Mouse (Mus musculus) erythroblast, adult 5-6 weeks (primary cell): ENCODE data around the gene Agap2. TPM values are rescaled to one million over a fixed set of nuclear protein-coding genes. Genes with fewer than 3 reads are reported as not detected.
A peak's percentile ranks its signal among the peaks of the same experiment; 100 is the strongest.
"Not testable (repeated sequence)": the region's sequence is repeated elsewhere in the genome, so short reads cannot be mapped to it uniquely, and the experiment has no call there.

Source experiments
- ATAC-seq: replicated peaks from 2 replicates; pipeline ENCODE4 v1.8.0; 2016; ENCODE audit warnings: moderate number of reproducible peaks, mild to moderate bottlenecking, moderate TSS enrichment, inconsistent platforms; ENCODE audit not compliant: poor library complexity, low FRiP score, severe bottlenecking
- total RNA-seq, 2 experiments: library from RNA; stranded (forward) in 1 of 2; stranded (reverse) in 1 of 2; fragments of 150-400 nt in 1 of 2; fragments of 200-764, 138-1000 nt in 1 of 2; gene quantifications; 2 replicates each; pipeline versions ENCODE4 v1.2.3 to v1.2.4; 2015 to 2017; ENCODE audit warnings: low replicate concordance in 2 of 2

Agap2 gene
- total RNA-seq, 2 experiments from 2014 or later = 2.0 to 6.5 TPM

DNA sequence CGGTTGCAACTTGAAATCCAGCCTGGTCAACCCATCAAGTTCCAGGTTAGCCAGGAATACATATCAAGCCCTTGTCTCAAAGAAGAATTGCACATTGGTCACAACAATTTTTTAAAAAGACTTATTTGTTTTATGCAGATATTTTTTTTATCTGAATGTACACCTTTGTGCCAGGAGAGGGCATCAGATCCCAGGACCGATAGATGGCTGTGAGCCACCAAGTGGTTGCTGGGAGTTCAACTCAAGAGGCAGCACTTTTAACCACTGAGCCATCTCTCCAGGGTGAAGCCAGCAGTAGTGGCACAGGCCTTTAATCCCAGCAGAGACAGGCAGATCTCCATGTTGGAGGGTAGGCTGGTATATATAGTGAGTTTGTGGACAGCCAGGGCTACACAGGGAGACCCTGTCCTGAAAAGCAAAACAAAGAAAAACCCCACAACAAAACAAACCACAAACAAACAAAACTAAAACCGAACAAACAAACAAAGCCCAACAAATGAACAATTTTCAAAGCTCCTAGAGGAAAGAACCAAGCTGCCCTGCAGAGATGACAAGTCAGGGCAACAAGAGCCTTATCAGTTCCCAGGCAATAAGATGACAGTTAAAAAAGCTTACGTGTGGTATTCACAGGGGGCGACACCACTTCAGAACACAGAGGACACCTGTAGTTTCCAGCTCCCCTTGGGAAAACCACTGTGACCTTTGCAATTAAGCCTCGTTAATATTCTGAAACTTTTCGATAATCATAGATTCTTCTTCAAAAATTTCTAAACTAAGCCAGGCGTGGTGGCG, 50.3 kb downstream of the Agap2 start:
- no peak for ATAC-seq

DNA sequence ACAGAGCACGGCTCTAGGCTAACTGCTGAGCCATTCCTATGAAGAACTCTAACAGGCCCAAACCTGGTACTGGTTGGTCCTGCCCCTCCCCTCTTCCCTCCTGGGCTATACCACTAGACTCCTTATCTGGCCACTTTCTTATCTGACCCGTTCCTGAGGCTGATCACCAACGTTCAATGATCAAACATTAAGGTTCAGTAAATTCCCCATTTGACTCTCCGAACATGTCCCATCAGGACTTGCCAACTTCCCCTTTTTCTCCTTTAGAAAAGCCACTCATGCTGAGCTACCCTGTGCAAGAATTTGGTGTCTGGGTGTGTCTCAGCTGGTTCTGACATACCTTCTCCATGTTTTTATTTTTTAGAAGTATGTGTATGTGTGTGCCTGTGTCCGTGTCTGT, 51.5 kb downstream of the Agap2 start:
- no peak for ATAC-seq

DNA sequence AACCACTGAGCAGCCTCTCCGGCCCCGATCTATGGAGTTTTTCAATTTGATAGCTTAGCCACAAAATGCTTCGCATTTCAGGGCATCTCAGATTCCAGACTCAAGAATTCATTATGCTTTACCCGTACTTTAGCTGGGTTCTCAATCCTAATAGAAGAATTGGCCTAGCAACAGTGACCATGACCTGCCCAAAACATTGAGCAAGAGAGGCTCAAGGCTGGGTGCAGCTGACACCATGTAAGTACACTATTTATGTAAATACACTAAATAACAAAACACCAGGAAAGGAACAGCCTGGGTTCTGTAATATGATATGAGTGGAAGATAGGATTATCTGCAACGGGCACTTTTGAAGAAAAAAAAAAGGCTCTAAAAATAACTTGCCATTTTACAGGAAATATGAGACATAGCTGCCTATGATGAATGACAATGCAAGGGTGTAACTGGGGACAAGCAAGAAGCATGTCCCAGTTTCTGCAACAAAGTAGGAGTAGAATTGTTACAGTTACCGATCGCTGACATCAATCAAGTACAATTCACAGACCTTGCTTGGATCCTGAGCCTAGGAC, 52.7 kb downstream of the Agap2 start:
- ATAC-seq = no peak

DNA sequence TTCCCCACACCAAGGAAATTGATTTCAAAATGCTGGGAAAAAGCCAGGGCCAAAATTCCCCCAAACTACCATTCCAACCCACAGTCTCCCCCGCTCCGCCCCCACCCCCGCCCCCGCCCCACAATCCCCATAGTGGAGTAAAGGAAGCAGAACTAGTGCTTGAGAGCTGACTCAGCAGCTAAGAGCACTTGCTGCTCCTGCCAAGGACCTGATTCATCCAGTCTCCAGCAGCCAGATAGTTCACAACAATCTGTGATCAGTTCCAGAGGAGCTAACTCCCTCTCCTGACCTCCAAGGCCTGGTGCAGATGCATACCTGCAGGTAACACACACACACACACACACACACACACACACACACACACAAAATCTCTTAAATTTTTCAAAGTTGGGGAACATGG, 54.3 kb downstream of the Agap2 start:
- ATAC-seq = no peak

DNA sequence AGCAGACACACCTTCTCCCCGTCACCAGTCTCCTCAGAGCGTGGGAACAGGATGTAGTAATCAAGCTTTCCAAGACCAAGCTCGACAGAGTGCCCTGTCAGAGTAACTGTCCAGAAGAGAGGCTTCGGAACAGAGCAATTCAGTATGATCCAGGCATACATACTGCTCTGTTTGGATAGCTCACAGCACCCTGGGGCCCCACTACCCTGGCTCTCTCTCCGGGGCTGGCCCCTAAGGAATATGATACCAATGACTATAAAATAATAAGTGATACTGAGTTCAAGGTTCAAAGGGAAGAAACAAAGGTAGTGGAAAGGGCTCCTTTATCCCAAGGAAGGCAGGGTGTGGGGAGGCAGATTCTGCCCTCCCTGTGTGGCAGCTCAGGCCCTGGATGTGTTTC, 57.4 kb downstream of the Agap2 start:
- ATAC-seq = no peak

DNA sequence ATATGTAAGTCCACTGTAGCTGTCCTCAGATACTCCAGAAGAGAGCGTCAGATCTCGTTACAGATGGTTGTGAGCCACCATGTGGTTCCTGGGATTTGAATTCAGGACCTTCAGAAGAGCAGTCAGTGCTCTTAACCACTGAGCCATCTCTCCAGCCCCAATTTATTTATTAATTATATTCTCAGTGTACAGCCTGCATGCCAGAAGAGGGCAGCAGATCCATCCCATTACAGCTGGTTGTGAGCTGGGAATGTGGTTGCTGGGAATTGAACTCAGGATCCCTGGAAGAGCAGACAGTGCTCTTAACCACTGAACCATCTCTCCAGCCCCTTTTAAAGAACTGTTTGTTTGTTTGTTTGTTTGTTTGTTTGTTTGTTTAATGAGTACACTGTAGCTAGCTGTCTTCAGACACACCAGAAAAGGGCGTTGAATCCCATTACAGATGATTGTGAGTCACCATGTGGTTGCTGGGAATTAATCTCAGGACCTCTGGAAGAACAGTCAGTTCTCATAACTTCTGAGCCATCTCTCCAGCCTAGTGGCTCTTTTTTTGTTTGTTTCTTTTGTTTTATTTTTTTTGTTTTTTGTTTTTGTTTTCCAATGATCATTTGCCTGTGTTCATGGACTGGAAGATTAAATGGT, 59.4 kb downstream of the Agap2 start:
- not testable (repeated sequence) for ATAC-seq

DNA sequence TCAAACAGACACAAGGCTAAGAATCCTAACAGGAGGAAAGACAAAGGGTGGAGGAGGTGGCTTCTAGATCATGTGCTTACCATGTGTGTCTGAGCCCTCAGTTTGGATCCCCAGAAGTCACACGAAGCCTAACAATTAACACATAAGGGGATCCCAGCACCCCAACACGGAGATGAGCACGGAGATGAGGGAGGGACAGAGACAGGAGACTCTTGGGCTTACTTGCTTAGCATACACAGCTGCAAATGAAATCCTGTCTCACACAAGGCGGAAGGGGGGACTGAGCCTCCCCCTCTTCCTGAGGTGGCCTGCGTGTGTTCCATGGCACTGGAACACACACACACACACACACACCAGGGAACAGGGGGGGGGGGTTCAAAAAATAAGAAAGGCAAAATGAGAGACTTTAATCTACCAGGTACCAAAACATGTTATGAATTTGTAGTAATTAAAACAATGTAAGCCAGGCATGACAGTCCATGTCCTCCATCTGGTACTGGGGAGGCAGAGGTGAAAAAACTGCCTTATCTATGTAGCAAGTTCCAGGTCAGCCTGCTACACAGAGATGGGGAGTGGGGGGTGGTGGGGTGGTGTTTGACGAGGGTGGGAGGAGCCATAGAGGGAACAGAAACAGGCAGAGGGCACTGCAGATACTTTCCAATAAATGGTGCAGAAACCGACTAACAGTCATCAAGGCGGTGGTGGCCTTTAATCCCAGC, 60.2 kb downstream of the Agap2 start:
- peak; percentile 44; the same call in 1 of the 2 replicates for ATAC-seq

DNA sequence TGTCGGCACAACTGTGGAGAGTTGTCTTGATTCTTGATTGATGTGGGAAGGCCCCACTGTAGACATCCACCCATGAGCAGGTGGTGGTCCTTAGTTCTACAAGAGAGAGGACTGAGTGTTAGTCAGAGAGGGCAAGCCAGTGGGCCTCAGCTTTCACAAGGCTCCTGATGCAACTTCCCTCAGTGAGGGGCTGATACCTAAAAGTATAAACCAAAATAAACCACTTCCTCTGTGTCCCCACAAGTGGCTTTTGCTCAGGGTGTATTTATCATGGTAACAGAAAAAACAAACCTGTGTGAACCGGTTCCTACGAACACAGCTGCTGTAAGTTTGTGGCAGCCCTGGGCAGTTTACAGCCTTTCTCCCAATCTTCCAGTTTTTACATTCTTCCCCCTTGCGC, 61.4 kb downstream of the Agap2 start:
- ATAC-seq = no peak

DNA sequence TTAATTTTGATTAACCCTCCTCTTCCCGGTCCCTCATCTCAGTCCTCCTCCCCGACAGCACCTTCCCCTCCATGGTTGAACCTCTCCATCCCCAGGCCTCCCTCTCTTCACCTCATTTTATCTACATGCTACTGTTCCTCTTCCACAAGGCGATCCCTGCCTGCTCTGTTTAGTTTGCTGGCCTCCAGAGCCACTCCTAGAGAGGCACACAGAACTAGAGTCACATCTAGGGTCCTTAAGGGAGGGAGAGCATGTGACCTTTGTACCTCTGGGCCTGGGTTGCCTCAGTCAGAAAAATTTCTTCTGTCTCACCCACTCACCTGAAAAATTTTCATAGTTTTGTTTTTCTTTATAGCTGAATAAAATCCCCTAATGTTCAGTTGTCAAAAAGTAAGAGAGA, 62.8 kb downstream of the Agap2 start:
- no peak for ATAC-seq

DNA sequence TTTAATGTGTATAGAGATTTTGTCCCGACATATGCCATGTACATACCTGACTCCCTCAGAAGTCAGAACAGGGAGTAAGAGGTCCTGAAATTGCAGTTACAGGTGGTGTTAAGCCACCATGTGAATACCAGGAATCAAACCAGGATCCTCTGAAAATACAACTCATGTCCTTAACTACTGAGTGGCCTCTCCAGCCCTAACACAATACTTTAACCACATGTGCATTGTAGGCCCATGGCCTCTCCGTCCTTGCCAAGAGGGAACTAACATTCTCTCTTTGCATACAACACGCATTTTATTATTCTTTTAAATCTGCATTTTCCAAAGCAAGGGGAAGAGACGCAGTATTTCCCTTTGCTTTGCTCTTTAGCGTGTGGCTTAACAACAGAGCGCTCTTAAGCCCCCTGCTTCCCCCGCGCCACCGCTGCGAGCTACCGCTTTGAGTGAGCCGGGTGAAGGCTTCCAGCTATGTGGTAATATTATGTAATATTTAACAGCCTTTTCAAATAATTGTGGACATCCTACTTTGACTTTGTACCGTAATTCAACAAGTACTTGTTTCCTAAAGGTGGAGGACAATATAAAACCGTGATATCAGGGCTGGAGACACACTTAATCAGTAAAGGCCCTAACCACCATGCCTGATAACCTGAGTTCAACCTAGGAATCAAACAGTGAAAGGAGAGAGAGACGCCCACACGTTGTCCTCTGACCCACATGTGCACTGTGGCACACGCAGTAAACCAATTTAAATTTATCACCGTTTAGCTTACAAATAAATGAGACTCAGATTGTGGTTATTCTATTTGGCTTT, 63.5 kb downstream of the Agap2 start:
- no peak for ATAC-seq

DNA sequence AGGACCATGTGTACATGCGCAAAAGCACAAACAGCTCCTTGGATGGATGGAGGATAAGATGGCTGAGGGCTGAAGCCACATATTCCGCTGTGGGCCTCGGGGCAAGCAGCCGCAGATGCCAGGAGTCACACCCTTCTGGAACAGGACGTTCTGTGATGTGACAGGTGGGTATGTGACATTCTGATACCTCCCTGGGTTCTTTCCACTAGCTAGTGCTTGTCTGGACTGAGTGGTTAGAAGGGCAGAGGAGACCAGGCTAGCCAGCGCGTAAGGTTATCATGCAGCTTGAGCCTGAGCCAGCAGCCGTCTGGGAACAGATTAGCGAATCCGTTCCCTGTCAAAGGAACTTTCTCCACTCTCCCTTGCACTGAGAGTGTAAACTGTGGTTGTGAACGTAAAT, 65.9 kb downstream of the Agap2 start:
- ATAC-seq = no peak

DNA sequence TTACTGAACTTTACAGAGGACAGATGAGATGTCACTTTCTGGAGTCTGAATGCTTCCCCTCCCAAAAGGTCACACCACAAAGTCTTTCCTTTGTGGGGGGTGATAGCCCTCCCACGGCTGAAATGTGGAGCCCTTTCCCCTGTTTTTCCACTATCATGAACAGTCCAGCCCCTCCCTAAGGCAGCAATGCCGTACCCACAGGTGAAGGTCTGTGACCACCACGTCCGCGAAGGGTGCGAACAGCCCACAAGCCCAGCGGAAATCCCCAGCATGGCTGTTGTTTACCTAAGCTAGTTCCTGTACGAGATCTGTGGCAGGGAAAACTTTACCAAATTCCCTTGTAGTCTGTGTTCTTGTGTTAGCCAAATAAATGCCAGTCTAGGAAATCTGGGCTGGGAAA, 66.4 kb downstream of the Agap2 start:
- ATAC-seq = no peak

Other genes starting within 250 kb of the Agap2 start
- gene Atp23, start 173.9 kb upstream of the Agap2 start, total RNA-seq (2015; ENCODE audit: low replicate concordance) = 0.38 and 2.3 TPM in 2 replicates
- gene Atp23, start 173.9 kb upstream of the Agap2 start, total RNA-seq (2017; ENCODE audit: low replicate concordance) = 0.09 and 0.98 TPM in 2 replicates
- gene Ctdsp2, start 96.6 kb upstream of the Agap2 start, total RNA-seq (2015; ENCODE audit: low replicate concordance) = 19.6 and 29.3 TPM in 2 replicates
- 16.5 and 20.9 TPM in 2 replicates for gene Ctdsp2, start 96.6 kb upstream of the Agap2 start, total RNA-seq (2017; ENCODE audit: low replicate concordance)
- gene Avil, start 74.6 kb upstream of the Agap2 start, total RNA-seq (2015; ENCODE audit: low replicate concordance) = not detected in 2 replicates
- not detected in 2 replicates for gene Avil, start 74.6 kb upstream of the Agap2 start, total RNA-seq (2017; ENCODE audit: low replicate concordance)
- 5.0 and 5.8 TPM in 2 replicates for gene Tsfm, start 44.4 kb upstream of the Agap2 start, total RNA-seq (2015; ENCODE audit: low replicate concordance)
- 2.9 and 5.9 TPM in 2 replicates for gene Tsfm, start 44.4 kb upstream of the Agap2 start, total RNA-seq (2017; ENCODE audit: low replicate concordance)
- 2.9 and 12.5 TPM in 2 replicates for gene Mettl1, start 33.9 kb upstream of the Agap2 start, total RNA-seq (2015; ENCODE audit: low replicate concordance)
- gene Mettl1, start 33.9 kb upstream of the Agap2 start, total RNA-seq (2017; ENCODE audit: low replicate concordance) = 0.42 and 2.0 TPM in 2 replicates
- not detected in 2 replicates for gene Eef1akmt3, start 33.8 kb upstream of the Agap2 start, total RNA-seq (2015; ENCODE audit: low replicate concordance)
- gene Eef1akmt3, start 33.8 kb upstream of the Agap2 start, total RNA-seq (2017; ENCODE audit: low replicate concordance) = not detected in 2 replicates
- not detected in 2 replicates for gene Cyp27b1, start 27.0 kb upstream of the Agap2 start, total RNA-seq (2015; ENCODE audit: low replicate concordance)
- not detected in 2 replicates for gene Cyp27b1, start 27.0 kb upstream of the Agap2 start, total RNA-seq (2017; ENCODE audit: low replicate concordance)
- gene March9, start 15.1 kb upstream of the Agap2 start, total RNA-seq (2015; ENCODE audit: low replicate concordance) = not detected in 2 replicates
- not detected in 2 replicates for gene March9, start 15.1 kb upstream of the Agap2 start, total RNA-seq (2017; ENCODE audit: low replicate concordance)
- 83.0 and 90.1 TPM in 2 replicates for gene Cdk4, start 11.8 kb upstream of the Agap2 start, total RNA-seq (2015; ENCODE audit: low replicate concordance)
- gene Cdk4, start 11.8 kb upstream of the Agap2 start, total RNA-seq (2017; ENCODE audit: low replicate concordance) = 43.8 and 71.5 TPM in 2 replicates
- 25.3 and 30.4 TPM in 2 replicates for gene Tspan31, start 5.0 kb upstream of the Agap2 start, total RNA-seq (2015; ENCODE audit: low replicate concordance)
- gene Tspan31, start 5.0 kb upstream of the Agap2 start, total RNA-seq (2017; ENCODE audit: low replicate concordance) = 8.6 and 19.0 TPM in 2 replicates
- 15.0 and 17.1 TPM in 2 replicates for gene Os9, start 45.8 kb downstream of the Agap2 start, total RNA-seq (2015; ENCODE audit: low replicate concordance)
- 59.5 and 60.7 TPM in 2 replicates for gene Os9, start 45.8 kb downstream of the Agap2 start, total RNA-seq (2017; ENCODE audit: low replicate concordance)
- gene B4galnt1, start 89.9 kb downstream of the Agap2 start, total RNA-seq (2015; ENCODE audit: low replicate concordance) = 33.0 and 34.3 TPM in 2 replicates
- 8.1 and 17.6 TPM in 2 replicates for gene B4galnt1, start 89.9 kb downstream of the Agap2 start, total RNA-seq (2017; ENCODE audit: low replicate concordance)
- gene Slc26a10, start 105.4 kb downstream of the Agap2 start, total RNA-seq (2015; ENCODE audit: low replicate concordance) = not detected in 2 replicates
- gene Slc26a10, start 105.4 kb downstream of the Agap2 start, total RNA-seq (2017; ENCODE audit: low replicate concordance) = 0.28 TPM in 1 of 2 replicates, not detected in the other
- gene Arhgef25, start 114.8 kb downstream of the Agap2 start, total RNA-seq (2015; ENCODE audit: low replicate concordance) = 0.84 and 1.7 TPM in 2 replicates
- 2.2 and 2.7 TPM in 2 replicates for gene Arhgef25, start 114.8 kb downstream of the Agap2 start, total RNA-seq (2017; ENCODE audit: low replicate concordance)
- gene Dtx3, start 120.4 kb downstream of the Agap2 start, total RNA-seq (2015; ENCODE audit: low replicate concordance) = 10.4 and 18.0 TPM in 2 replicates
- 8.4 and 9.4 TPM in 2 replicates for gene Dtx3, start 120.4 kb downstream of the Agap2 start, total RNA-seq (2017; ENCODE audit: low replicate concordance)
- 11.3 and 13.3 TPM in 2 replicates for gene Pip4k2c, start 136.3 kb downstream of the Agap2 start, total RNA-seq (2015; ENCODE audit: low replicate concordance)
- 19.6 and 25.6 TPM in 2 replicates for gene Pip4k2c, start 136.3 kb downstream of the Agap2 start, total RNA-seq (2017; ENCODE audit: low replicate concordance)
- gene Kif5a, start 188.1 kb downstream of the Agap2 start, total RNA-seq (2015; ENCODE audit: low replicate concordance) = 0.42 TPM in 1 of 2 replicates, not detected in the other
- under 0.01 TPM in 1 of 2 replicates, not detected in the other for gene Kif5a, start 188.1 kb downstream of the Agap2 start, total RNA-seq (2017; ENCODE audit: low replicate concordance)
- gene Dctn2, start 191.1 kb downstream of the Agap2 start, total RNA-seq (2015; ENCODE audit: low replicate concordance) = 32.5 and 59.1 TPM in 2 replicates
- 73.0 and 77.9 TPM in 2 replicates for gene Dctn2, start 191.1 kb downstream of the Agap2 start, total RNA-seq (2017; ENCODE audit: low replicate concordance)
- 22.4 and 33.0 TPM in 2 replicates for gene Mbd6, start 213.7 kb downstream of the Agap2 start, total RNA-seq (2015; ENCODE audit: low replicate concordance)
- 6.1 and 7.1 TPM in 2 replicates for gene Mbd6, start 213.7 kb downstream of the Agap2 start, total RNA-seq (2017; ENCODE audit: low replicate concordance)
- 35.1 and 38.8 TPM in 2 replicates for gene Mars, start 236.5 kb downstream of the Agap2 start, total RNA-seq (2015; ENCODE audit: low replicate concordance)
- 43.5 and 45.6 TPM in 2 replicates for gene Mars, start 236.5 kb downstream of the Agap2 start, total RNA-seq (2017; ENCODE audit: low replicate concordance)
- 19.9 and 21.1 TPM in 2 replicates for gene Arhgap9, start 246.7 kb downstream of the Agap2 start, total RNA-seq (2015; ENCODE audit: low replicate concordance)
- gene Arhgap9, start 246.7 kb downstream of the Agap2 start, total RNA-seq (2017; ENCODE audit: low replicate concordance) = 14.6 and 18.7 TPM in 2 replicates